Comparison of ENCODE assay signal across 9 mouse cellular contexts in the genomic region with DNA sequence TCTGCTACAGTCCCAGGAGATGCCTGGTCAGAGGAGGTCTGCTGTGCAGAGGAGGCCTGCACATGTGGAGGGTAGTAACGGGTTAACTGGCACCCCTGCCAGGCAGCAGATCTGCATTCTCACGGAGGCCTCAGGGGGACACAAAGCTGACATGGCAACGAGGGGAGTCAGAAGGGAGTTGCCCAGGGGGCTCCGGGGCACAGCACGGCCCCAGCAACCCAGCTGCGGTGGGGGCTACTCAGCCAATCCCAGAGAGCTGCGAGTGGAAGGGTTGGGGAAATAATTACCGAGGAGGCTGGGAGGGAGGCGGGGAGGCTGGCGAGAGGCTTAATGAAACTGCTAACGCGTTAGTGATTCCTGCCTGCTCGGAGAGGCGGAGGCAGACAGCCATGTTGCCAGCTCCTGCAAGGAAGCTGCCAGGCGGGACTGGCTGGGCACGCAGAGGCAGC. TPM values are rescaled to one million over a fixed set of nuclear protein-coding genes. Genes with fewer than 3 reads are reported as not detected.
DNase-seq lines count a peak whose midpoint lies in the region; ATAC-seq and TF ChIP-seq lines count a peak whose summit lies in the region.
"Had no signal": no experiment of that assay in that cellular context is flagged by ENCODE, and none has a peak within 500 bp of the region (broad histone marks: within the 10 kb centered on the region; RNA-seq: fewer than 3 reads in every experiment).

No protein-coding gene starts in this region.

- no peaks in the 10 kb centered on the region for H3K36me3 ChIP-seq in E14TG2a.4 (ENCODE audit: insufficient read depth, low read length)
- no peaks in the 10 kb centered on the region for H3K36me3 ChIP-seq in hindbrain, embryonic 15.5 days
- H3K36me3 ChIP-seq: liver, embryonic 15.5 days had no signal

- peak overlapping the region; percentile 78 for H3K27ac ChIP-seq in hindbrain, embryonic 15.5 days (replicated peaks)
- H3K27ac ChIP-seq in left cerebral cortex, adult 2 months, result peak overlapping the region; percentile 66
- H3K27ac ChIP-seq: liver, embryonic 15.5 days had no signal

- peaks cover 80% of the 10 kb centered on the region for H3K4me1 ChIP-seq in E14TG2a.4 (replicated peaks; ENCODE audit: low read depth, low read length)
- H3K4me1 ChIP-seq in hindbrain, embryonic 15.5 days (replicated peaks), result peaks cover 90% of the 10 kb centered on the region

- peak overlapping the region; percentile 23 for H3K4me3 ChIP-seq in E14TG2a.4 (replicated peaks; ENCODE audit: low read length)
- peak overlapping the region; percentile 19 for H3K4me3 ChIP-seq in hindbrain, embryonic 15.5 days
- H3K4me3 ChIP-seq in left cerebral cortex, adult 2 months, result peak overlapping the region; percentile 21
- H3K4me3 ChIP-seq: liver, embryonic 15.5 days had no signal

- 2% methylated on average over 16 of the region's 16 CpGs for WGBS in hindbrain, embryonic 15.5 days

- peak overlapping the region; percentile 39 for H3K9ac ChIP-seq in hindbrain, embryonic 15.5 days
- H3K9ac ChIP-seq: liver, embryonic 15.5 days had no signal

- peak; percentile 50 for ATAC-seq in hindbrain, embryonic 15.5 days (ENCODE audit: low FRiP score, low read depth)
- no peak for ATAC-seq in inflammation-experienced regulatory T-cells, adult 6 months

- intact Hi-C loops in left cerebral cortex, adult 2 months (cut with DNase I), result no loop called here

- no peak for TF ChIP-seq CTCF in E14TG2a.4 (conservative IDR thresholded peaks at IDR 0.05; ENCODE audit: low read length)
- no peak; the same call in 1 of the 2 replicates for TF ChIP-seq CTCF in left cerebral cortex, adult 2 months (IDR thresholded peaks at IDR 0.05)

- peaks cover 92% of the 10 kb centered on the region for H3K27me3 ChIP-seq in E14TG2a.4 (ENCODE audit: insufficient read depth, low read length)
- H3K27me3 ChIP-seq in hindbrain, embryonic 15.5 days, result peaks cover 16% of the 10 kb centered on the region; the same call in 1 of the 2 replicates

- DNase-seq in Muller cell, postnatal 12 days (ENCODE audit: inconsistent ontology term), result peak; percentile 47
- DNase-seq in left cerebral cortex, adult 2 months (ENCODE audit: extremely low spot score in 1 of 2, low spot score in 2 of 2), result peak; percentile 61 to 68
- DNase-seq in retina, embryonic 14.5 days (ENCODE audit: low spot score), result peak; percentile 68
- DNase-seq in testis, postnatal 14 days (ENCODE audit: low spot score), result no peak
- no peak for DNase-seq in adrenal gland, postnatal 4 days (ENCODE audit: low spot score in 2 of 2)

- H3K9me3 ChIP-seq in E14TG2a.4 (ENCODE audit: low read length), result no peaks in the 10 kb centered on the region
- no peaks in the 10 kb centered on the region for H3K9me3 ChIP-seq in hindbrain, embryonic 15.5 days
- H3K9me3 ChIP-seq: liver, embryonic 15.5 days had no signal

- peak overlapping the region; percentile 72 for H3K4me2 ChIP-seq in hindbrain, embryonic 15.5 days
- H3K4me2 ChIP-seq: liver, embryonic 15.5 days had no signal

RNA-seq across cellular contexts. Expression of gene Tcf20, which starts 29.4 kb away (rescaled TPM):
- 10.4 and 11.4 TPM in 2 replicates for polyA plus RNA-seq in hindbrain, embryonic 15.5 days (2015; fragmentation: Nextera tagmentation; extraction: Ambion mirVana)
- 100 to 1,000 TPM; 231 to 245 TPM for total RNA-seq in left cerebral cortex, adult 2 months (2021)
- polyA plus RNA-seq in inflammation-experienced regulatory T-cells, adult 6 months (2017; shearing (Covaris generic)), result 10 to 100 TPM; 13.1 to 21.1 (median 13.8) TPM
- 10 to 100 TPM; 85.4 to 98.1 TPM for total RNA-seq in adrenal gland, postnatal 4 days (2021)

Comparison
In these comparisons a context has a peak if more than half of its experiments do, and no peak if none do; other contexts are left out.
1. DNase-seq: peak in Muller cell, postnatal 12 days (single experiment), left cerebral cortex, adult 2 months (2 of 2) and retina, embryonic 14.5 days (single experiment); none in testis, postnatal 14 days (single experiment) and adrenal gland, postnatal 4 days (0 of 2).
2. Peak in every context shown above with its lines, with median percentiles within 50 percentile points of each other: H3K4me3 ChIP-seq.